Mouse (Mus musculus): ENCODE results near the gene Zfp354b. TPM values are rescaled to one million over a fixed set of nuclear protein-coding genes. Genes with fewer than 3 reads are reported as not detected.

The Zfp354b gene
- polyA plus RNA-seq, 1 experiment from 2014 or later, result 2.9 TPM

- Histone ChIP-seq H3K36me3 (peaks cover 93% of the 10 kb centered on the region), H3K9me3 (peaks cover 20% of the 10 kb centered on the region), H3K4me1 (replicated peaks) (no peaks in the 10 kb centered on the region), H3K9ac (replicated peaks) (no peak overlapping the region), H3K27me3 (no peaks in the 10 kb centered on the region), H3K4me2 (replicated peaks) (no peak overlapping the region), H3K27ac (no peak overlapping the region), H3K4me3 (replicated peaks) (no peak overlapping the region)
- ATAC-seq, result no peak
- 90% methylated on average over 3 of the region's 3 CpGs for WGBS
These were observed 52.8 kb downstream of the Zfp354b start for GRCm38 (mm10) chr11:50878641-50879040.

Other genes starting within 250 kb of the Zfp354b start
- gene Zfp354c, start 103.9 kb downstream of the Zfp354b start, polyA plus RNA-seq (2015; fragmentation: Nextera tagmentation; extraction: Ambion mirVana), result 54.6 and 55.4 TPM in 2 replicates
- gene Zfp879, start 90.1 kb downstream of the Zfp354b start, polyA plus RNA-seq (2015; fragmentation: Nextera tagmentation; extraction: Ambion mirVana), result 1.2 and 1.4 TPM in 2 replicates
- gene Grm6, start 80.9 kb downstream of the Zfp354b start, polyA plus RNA-seq (2015; fragmentation: Nextera tagmentation; extraction: Ambion mirVana), result 0.08 TPM in 1 of 2 replicates, not detected in the other
- 16.7 TPM in 2 replicates for gene Zfp454, start 44.0 kb downstream of the Zfp354b start, polyA plus RNA-seq (2015; fragmentation: Nextera tagmentation; extraction: Ambion mirVana)
- gene Zfp2, start 15.5 kb downstream of the Zfp354b start, polyA plus RNA-seq (2015; fragmentation: Nextera tagmentation; extraction: Ambion mirVana), result 51.9 and 53.2 TPM in 2 replicates
- not detected in 2 replicates for gene 4933414I15Rik, start 12.1 kb upstream of the Zfp354b start, polyA plus RNA-seq (2015; fragmentation: Nextera tagmentation; extraction: Ambion mirVana)
- not detected in 2 replicates for gene Prop1, start 22.1 kb upstream of the Zfp354b start, polyA plus RNA-seq (2015; fragmentation: Nextera tagmentation; extraction: Ambion mirVana)
- not detected in 2 replicates for gene Olfr1378, start 34.9 kb upstream of the Zfp354b start, polyA plus RNA-seq (2015; fragmentation: Nextera tagmentation; extraction: Ambion mirVana)
- gene Olfr1377, start 50.3 kb upstream of the Zfp354b start, polyA plus RNA-seq (2015; fragmentation: Nextera tagmentation; extraction: Ambion mirVana), result not detected in 2 replicates
- not detected in 2 replicates for gene Olfr51, start 72.0 kb upstream of the Zfp354b start, polyA plus RNA-seq (2015; fragmentation: Nextera tagmentation; extraction: Ambion mirVana)
- not detected in 2 replicates for gene Olfr54, start 82.6 kb upstream of the Zfp354b start, polyA plus RNA-seq (2015; fragmentation: Nextera tagmentation; extraction: Ambion mirVana)
- gene Olfr1375, start 116.5 kb upstream of the Zfp354b start, polyA plus RNA-seq (2015; fragmentation: Nextera tagmentation; extraction: Ambion mirVana), result not detected in 2 replicates
- 11.3 and 11.6 TPM in 2 replicates for gene Zfp354a, start 127.6 kb upstream of the Zfp354b start, polyA plus RNA-seq (2015; fragmentation: Nextera tagmentation; extraction: Ambion mirVana)